ENCODE assay signal across 13 mouse cellular contexts in the genomic region with DNA sequence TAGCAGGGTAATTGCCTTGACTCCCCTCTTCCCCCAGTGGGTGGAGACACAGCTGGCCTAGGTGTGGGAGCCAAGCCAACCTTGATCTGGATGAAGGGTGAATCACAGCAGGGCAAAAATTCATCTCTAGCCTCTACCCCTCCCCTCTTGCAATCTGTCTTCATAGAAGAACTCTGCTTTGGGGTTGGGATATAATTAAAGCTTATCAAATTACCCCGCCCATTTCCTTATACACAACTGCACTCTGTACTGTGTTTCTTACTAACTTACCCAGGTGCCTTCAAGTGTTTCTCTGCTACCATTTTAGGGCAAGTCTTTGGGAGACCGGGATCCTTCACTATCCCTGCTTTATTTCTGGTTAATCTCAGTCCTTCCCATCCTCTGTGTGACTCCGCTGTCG.
"Had no signal": no experiment of that assay in that cellular context is flagged by ENCODE, and none has a peak within 500 bp of the region (broad histone marks: within the 10 kb centered on the region; RNA-seq: fewer than 3 reads in every experiment).

No protein-coding gene starts in this region.

- H3K4me1 ChIP-seq: liver, embryonic 13.5 days; stomach, embryonic 15.5 days had no signal

- H3K27me3 ChIP-seq: liver, embryonic 13.5 days; stomach, embryonic 15.5 days had no signal

- H3K36me3 ChIP-seq: liver, embryonic 13.5 days; stomach, embryonic 15.5 days had no signal

- H3K4me3 ChIP-seq: liver, embryonic 13.5 days; stomach, embryonic 15.5 days had no signal

- H3K9ac ChIP-seq: liver, embryonic 13.5 days; stomach, embryonic 15.5 days had no signal

- H3K9me3 ChIP-seq: liver, embryonic 13.5 days; stomach, embryonic 15.5 days had no signal

- H3K27ac ChIP-seq: liver, embryonic 13.5 days; stomach, embryonic 15.5 days had no signal

- DNase-seq: kidney, adult 18-20 months; kidney, adult 9 months; kidney, postnatal 14 days; kidney, postnatal 4 days; liver, embryonic 13.5 days; lung, adult 2 months; lung, postnatal 14 days; lung, postnatal 4 days; midbrain, embryonic 14.5 days; right cerebral cortex, postnatal 4 days; spleen, adult 18-20 months; thymus, postnatal 36 days had no signal

- H3K4me2 ChIP-seq: liver, embryonic 13.5 days; stomach, embryonic 15.5 days had no signal
